Mouse (Mus musculus) adrenal gland, postnatal 4 days (tissue): ENCODE measurements around the gene Gnaq. TPM values are rescaled to one million over a fixed set of nuclear protein-coding genes. Genes with fewer than 3 reads are reported as not detected.

Experiments used
- DNase-seq, 2 experiments: peaks; one replicate each; pipeline ENCODE4 v3.0.0; 2021 to 2022; ENCODE audit warnings: low spot score in 2 of 2, mixed read lengths in 2 of 2
- total RNA-seq, 2 experiments: library from RNA; stranded (reverse); gene quantifications; 2 replicates each; pipeline ENCODE4 v1.2.3; 2021

The Gnaq gene
- total RNA-seq, 2 experiments from 2014 or later, result 86.3 to 89.9 TPM

DNA sequence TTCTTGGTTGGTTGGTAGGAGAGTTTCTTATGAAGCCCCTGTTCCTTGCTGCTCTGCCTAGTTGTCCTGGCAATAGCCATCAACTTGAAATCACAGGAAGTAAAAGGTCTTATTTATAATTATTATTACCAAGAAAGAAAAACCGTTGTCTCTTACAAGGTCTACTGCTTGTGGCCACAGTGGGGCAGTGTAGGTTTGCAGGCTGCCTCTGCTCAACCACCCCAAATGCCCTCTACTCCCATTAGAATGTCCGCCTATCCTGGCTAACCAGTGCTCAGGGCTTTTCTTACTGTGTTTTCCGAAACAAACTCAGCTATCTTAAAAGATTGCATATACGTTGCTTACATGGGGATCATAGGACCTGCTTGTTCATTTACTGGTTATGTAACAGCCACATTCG, 226.3 kb downstream of the Gnaq start:
- no peak for DNase-seq

DNA sequence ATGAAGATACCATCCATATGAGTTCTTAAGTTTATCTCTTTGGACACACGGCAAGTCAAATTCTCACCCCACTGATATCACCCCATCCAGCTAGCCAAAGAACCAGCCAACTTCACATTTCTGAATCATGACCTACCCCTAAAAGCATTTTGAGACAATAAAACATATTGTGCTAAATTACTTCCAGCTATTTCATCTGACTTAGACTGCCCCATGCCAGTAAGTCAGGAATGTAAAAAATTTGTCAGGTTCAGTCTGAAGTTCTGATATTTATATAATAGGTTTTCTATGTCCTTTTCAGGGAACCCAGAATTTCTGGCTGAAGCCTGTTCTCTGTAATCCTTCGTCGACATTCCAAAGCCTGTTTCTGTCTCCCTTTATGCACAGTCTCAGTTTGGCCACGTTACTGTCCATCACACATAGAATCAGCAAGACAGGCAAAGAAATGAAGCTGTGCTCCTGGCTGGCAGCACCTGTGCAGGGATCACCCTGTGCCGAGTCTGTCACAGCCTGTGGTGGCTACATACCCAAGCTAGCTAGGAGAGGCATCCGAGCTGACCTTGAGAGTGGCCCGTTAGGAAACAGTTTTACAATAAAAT, 233.9 kb downstream of the Gnaq start:
- no peak for DNase-seq

DNA sequence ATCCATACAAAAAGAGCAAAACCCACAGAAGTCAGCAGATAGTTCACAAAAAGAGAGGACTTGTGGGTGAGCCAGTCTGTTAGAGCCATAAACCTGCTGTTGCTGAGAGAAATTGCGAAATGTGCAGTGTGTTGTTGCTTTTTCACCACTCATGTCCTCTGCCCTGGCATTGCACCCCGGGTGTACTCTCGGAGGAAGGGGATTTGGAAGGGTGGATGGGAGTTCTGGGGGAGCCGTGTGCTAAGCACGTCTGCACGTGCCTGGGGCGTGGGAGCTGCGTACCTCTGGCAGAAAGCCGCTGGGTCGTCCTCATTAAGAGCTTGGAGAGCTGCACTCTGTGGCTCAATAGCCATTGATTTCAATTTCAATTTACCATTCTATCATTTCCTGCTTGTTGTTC, 234.6 kb downstream of the Gnaq start:
- no peak for DNase-seq

DNA sequence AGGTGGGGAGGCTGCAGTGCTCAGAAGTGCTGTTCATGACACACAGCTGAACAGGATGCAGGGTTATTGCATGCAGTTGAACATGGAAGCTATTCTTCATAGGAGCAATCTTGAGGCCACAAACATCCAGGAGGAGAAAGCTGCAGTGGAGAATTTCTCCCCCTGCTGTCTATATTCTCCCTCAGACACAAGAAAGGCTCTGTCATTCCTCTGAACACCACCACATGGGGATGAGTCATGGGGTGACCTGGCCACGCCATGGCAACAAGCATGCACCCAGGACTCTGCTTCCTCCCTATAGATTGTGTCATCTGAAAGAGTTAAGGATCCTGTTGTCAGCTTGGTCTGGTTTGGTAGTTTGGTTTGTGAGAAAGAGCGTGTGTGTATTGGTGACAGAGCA, 239.0 kb downstream of the Gnaq start:
- DNase-seq, result no peak

DNA sequence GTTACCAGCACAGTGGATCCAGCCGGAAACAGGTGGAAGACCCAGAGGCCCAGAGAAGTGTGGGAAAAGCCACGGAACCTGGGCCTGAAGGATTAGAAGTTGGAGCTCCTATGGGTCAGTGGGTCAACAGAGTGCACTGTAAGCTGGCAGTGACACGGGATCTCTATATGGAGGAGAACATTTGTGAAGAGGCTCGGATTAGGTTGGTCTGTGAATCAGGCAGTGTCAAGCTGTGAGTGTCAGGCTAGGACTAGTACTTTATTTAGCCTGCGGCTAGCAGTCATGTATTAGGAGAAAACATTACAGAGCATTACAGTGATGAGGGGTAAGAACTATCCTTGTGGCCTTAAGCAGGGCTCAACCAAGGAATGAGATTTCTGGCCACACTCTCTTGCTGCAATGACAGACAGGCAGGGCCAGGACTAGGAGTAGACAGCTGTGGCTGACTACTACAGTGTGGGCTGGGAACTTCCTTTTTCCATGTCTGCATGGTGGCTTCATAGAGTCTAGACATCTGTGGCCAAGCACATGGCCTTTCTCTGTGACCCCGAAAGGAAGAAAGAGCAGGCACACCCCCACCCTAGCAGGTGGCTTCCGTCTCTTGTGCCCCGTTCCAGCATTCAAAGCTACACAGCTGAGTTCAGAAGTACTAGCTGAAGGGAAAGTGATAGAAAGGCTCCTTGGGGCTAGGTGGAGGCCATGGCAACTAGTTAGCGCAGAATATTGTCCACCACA, 240.3 kb downstream of the Gnaq start:
- no peak for DNase-seq

DNA sequence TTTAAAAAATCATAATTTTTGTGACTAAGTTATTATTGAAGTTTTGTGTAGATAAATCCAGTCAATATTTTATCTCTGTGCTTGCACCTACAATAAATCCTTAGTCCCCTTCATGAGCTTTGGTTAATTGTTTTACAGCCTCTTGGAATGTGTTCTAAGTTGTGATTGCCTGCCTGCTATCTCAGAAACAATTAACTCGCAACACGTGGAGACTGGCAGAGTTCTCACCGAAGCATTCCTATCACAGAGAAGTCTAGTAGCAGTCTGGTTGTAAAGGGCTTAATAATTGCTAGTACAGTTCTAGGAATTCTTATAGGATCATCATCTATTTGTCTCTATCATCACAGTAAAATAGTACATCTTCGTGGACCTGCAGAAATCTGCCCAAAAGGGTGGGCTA, 243.2 kb downstream of the Gnaq start:
- no peak for DNase-seq

DNA sequence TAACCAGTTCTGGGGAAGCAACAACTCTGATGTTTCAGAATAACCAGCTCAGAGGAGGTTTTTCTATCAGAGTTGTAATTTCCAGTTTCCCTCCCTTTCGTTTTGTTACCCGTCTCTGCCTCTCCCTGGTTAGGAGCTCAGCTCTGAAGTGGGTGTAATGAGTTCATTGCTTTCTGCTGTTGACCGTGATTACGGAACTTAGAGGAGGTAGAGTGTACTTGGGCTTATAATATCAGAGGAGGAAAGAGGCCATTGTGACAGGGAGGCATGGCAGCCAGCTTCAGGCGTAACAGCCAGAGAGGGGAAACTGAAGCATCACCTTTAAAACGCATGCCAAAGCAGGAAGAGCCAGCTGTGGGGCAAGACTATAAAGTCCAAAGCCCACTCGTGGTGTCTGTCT, 245.9 kb downstream of the Gnaq start:
- DNase-seq, result no peak

DNA sequence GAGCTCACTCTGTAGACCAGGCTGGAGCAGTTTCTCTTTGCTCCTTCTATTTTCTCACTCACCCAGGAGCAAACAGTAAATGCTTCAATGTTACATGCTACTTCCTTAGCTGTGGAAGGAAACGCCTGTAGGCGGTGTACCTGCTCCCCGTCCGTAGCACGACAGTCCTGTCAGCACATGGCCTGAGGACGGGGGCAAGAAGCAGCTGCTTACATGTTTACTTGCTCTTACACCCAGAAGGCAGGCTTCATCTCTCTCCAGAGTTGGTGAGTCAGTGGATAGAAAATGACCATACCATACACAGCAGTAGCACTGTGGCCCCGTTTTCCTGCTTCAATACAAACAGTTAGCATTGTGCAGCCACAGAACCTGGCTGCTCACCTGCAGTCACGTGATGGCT, 247.1 kb downstream of the Gnaq start:
- DNase-seq, result no peak

DNA sequence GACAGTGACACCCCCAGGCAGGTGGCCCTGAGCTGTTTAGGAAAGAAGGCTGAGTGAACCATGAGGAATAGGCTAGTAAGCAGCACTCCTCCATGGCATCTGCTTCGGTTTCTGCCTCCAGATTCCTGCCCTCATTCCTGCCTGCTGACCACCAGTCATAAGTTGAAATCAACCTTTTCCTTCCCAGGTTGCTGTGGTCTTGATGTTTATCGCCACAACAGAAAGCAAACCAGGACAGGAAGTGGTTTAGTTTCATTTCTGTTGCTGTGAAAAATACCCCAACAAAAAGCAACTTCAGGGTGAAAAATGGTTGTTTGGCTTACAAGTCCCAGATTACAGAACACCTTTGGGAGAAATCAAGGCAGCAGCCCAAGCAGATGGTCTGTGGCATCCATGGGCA, 249.8 kb downstream of the Gnaq start:
- no peak for DNase-seq

DNA sequence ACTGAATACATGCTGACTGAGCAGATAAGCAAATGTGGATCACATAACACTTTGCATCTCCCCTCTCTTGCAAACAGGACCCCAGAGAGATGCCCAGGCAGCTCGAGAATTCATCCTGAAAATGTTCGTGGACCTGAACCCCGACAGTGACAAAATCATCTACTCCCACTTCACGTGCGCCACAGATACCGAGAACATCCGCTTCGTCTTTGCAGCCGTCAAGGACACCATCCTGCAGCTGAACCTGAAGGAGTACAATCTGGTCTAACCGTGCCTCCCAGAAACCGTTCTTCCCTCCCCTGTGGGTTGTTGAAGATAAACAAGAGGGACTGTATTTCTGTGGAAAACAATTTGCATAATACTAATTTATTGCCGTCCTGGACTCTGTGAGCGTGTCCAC, 250.5 kb downstream of the Gnaq start:
- no peak for DNase-seq

DNA sequence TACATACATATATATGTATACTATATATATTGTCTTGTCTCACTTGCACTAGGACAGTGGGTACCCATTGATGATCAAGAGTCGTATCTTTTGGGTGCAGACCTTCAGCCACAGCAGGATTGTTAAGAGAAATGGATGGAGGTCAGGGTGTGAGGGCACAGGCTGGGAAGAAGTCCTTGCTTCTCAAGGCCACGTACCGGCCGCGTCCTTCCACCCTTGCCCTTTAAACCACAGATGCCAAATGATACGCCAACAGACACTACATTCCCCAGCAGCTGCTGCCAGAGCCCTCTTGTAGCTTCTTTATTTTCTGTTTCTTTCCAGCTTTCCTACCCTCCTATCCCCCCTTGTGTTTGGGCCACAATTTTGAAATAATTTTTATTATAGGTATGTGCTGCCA, 251.5 kb downstream of the Gnaq start:
- DNase-seq, result no peak

DNA sequence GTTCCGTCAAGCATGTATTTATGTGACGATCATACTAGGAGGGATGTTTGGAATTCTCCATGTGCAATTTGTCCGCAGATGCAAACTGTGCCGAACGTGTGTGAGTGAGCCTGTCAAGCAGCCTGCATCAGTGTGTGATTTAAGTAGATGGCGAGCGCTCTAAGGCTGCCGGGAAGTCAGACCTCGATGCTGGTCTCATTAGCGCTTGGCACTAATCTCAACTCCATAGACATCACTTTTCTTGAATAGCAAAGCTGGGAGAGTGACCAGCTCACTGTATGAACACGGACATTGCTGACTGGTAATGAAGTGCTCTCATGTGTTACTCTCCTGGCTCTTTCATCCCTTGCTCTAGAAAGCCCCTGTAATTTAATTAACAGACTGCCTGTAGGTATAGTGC, 252.3 kb downstream of the Gnaq start:
- no peak for DNase-seq

DNA sequence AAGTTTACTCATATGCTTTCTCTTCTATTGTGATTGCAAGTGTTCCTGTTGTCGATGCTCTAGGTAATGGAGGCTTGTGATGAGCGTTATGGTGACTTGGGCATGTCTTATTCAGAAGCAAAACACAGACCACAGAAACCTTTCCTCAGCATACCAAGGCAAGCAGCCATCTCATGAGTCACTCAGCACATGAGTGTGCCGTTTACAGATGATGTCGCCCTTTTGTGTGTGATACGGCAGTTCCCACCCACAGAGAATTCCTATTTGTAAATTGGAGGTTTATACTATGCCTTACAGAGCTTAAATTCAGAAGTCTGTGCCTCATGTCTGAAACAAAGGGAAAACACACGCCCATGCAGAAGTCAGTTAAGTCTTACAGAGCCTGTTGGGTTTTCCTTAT, 253.9 kb downstream of the Gnaq start:
- no peak for DNase-seq

DNA sequence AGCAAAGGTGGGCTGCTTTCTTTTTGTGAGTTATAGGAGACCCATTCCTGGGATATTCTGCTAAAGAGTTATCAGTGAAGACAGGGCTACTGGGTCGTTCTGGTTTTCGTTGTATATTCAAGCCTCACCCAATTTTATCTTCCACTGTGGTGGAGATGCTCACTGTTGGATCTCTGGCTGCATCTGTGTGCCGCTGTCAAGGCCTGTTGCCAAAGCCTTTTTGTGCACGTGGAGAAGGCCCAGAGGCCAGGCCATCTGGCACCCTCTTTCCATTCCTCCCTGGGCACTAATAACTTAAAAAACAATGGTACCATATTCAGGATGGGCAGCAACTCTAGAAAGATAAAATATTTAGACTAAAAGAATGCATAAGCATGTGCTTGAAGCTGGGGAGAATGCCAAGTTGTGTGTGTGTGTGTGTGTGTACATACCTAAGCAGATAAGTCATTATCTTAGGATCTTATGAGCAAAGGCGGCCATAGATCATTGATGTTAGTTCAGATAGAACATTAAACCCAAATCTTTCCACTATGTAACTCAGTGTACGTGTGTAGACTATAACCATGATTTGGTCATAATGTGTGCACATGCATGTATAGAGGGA, 257.7 kb downstream of the Gnaq start:
- no peak for DNase-seq

DNA sequence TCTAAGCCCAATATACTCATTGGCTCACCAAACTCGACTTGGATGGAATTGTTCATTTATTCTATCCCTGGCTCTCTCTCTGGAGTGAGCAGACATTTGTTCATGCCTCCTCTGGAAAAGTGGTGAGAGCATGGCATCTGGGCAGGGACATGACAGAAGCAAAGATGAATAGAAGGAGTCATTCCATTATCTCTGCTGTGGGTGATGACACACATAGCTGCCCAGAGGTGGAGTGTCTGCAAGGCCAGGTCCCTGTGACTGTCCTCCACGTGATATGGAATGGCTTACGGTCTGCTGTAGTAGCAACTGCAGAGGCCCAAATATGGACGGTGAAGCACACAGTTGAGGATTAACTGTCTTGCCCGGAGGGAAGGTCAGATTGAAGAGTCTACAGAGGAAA, 261.8 kb downstream of the Gnaq start:
- no peak for DNase-seq

DNA sequence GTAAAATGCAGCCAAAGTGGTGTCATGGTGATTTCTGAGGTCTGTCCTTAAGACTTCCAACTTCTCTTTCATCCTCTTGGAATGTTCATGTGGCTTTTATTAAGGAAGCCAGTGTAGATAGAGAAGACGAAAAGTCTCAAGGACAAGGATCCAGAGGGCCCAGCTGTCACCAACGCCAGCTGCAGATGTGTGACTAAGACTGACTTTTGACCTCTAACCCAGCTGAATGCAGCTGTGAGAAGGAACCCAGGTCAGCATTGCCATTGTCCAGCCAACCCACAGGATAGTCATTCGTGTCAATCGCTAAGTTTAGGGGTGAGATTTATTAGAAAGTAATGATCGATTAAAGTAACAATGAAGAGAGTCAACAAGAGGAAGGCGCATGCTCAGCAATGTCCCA, 270.5 kb downstream of the Gnaq start:
- no peak for DNase-seq

DNA sequence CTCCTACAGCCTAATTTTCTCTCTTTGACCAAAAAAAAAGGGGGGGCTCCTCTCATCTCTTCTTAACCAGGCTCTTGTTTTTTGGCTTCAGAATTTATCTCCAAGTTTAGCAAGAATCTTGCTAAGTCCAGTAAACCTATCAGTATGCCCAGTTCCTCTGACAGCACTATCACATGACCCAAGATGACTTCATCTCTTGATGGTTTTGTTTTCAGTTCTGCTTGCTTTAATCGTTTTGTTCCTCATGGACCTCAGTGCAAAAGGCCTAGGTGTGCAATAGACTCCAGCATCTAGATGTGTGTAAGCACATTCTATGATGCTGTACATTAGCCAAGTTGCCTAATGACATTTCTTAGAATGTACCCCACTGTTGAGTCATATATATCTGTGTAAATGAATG, 275.1 kb downstream of the Gnaq start:
- DNase-seq, result no peak

DNA sequence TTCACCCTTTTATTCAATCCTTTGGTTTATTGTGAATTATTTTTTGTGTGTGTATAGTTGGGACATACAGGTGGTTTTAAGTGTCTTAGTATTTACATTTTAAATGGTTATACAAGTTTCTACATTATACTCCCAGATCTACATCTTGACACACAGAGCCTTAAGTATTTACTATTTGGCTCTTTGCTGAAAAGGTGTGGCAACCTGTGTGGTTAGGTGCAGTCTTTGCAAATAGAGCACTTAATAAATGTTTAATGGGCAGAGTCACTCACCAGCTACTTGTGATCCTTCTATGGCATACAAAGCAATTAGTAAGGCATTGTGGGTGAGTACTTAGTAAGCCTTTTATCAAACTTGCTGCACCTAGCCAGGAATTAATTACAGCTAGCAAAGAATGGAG, 278.7 kb downstream of the Gnaq start:
- DNase-seq, result no peak

DNA sequence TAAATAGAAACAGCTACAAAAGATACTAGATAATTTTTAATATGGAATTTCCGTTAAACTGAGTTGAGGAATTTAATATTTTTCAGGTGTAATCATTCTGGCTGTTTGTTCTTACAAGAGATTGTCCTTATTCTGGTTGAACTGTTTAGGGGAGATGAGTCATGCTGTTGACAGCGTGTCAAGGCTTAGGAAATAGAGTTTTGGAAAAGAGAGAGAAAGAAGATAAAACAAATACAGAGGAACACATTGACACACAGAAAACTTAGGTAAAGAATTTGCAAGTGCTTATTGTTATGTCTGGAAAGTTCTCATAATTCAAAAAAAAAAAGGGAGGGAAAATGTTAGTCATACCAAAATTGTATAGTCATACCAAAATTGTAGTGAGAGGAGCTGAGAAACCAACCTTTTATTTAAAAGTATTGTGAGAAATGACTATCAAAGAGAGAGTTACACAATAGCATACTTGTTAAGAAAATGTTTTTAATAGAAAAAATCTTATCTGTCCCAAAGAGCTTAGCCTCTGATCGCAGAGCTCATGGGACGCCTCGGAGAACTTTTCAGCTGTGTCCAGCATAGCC, 285.5 kb downstream of the Gnaq start:
- no peak for DNase-seq

DNA sequence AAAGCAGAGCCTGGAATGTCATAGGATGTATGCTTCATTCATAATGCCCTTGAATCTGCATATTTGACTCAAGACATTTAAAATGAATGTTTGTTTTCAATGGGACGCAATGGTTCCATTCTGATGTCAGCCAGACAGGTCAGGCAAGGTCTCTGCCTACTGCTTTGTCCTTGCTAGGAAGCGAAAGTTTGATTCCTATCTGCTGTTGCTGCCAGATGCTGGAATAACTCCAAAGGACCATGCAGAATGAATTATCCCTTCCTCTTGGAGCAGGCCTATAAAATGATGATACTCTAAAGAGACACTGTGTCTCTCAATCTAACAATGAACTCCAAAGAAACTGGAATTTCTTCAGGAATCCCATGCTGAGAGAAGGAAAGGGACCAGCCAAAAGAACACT, 293.0 kb downstream of the Gnaq start:
- DNase-seq, result no peak

DNA sequence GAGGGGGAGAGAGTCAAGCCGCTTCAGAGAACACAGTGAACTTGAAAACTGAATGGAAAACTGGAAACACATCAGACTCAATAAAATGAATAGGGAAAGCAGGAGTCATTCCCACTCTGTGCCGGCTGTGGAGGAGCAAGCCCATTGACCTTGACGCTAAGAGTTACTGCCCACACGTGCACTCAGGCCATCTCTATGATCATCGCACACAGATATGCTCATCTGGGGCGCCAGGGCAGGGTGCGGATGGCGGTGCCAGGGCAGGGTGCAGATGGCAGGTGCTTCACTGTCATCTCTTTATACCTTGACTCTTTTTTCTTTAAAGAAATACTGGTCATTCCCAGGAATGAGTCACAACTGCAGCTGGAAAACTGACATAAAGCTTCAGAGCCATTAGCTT, 298.7 kb downstream of the Gnaq start:
- DNase-seq, result no peak

DNA sequence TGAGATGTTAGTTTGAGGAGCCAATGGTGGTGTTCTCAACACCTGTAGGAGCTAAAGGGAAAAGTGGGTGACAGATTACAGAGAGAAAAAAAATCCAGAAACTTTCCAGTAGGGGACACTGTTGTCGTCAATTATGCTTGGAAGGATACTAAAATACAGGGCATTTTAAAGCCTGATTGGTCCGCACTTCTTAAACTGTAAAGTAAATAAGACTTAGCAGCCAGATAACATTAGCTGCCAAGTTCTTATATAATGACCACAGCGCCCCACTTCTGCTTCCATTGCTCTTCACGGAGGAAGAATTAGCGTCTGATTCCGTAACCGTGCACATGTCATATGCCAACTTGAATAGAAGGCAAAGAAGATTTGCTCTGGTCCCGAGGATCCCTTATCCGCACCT, 302.2 kb downstream of the Gnaq start:
- no peak for DNase-seq
